Mouse (Mus musculus) forebrain, embryonic 10.5 days (tissue): ENCODE data around the gene Rcl1. TPM values are rescaled to one million over a fixed set of nuclear protein-coding genes. Genes with fewer than 3 reads are reported as not detected.

Experiments used
- DNase-seq: peaks from one replicate; pipeline ENCODE4 v3.0.0-alpha.2; 2017; ENCODE audit warnings: low spot score; ENCODE audit errors: extremely low spot score
- H3K27ac ChIP-seq: fragments of 300-500 bp; sonication (generic); 2 replicates; pipeline ENCODE4 v1.5.1; 2016; ENCODE audit warnings: mild to moderate bottlenecking
- H3K27me3 ChIP-seq: fragments of 300-500 bp; sonication (generic); 2 replicates; pipeline ENCODE4 v1.6.1; 2016; ENCODE audit warnings: mild to moderate bottlenecking; ENCODE audit not compliant: poor library complexity, severe bottlenecking
- H3K36me3 ChIP-seq: fragments of 300-500 bp; sonication (generic); replicated peaks from 2 replicates; pipeline ENCODE4 v1.6.1; 2016; ENCODE audit warnings: mild to moderate bottlenecking, moderate library complexity
- H3K4me1 ChIP-seq: fragments of 300-500 bp; sonication (generic); 2 replicates; pipeline ENCODE4 v1.6.1; 2016
- H3K4me3 ChIP-seq: fragments of 300-500 bp; sonication (generic); 2 replicates; pipeline ENCODE4 v1.5.1; 2016; ENCODE audit warnings: mild to moderate bottlenecking, moderate library complexity
- H3K9me3 ChIP-seq: fragments of 300-500 bp; sonication (generic); 2 replicates; pipeline ENCODE4 v1.6.1; 2016; ENCODE audit warnings: mild to moderate bottlenecking, moderate library complexity
- WGBS: fragments of 180-500 bp; shearing (Covaris S2); methylation state at CpG from one replicate; pipeline ENCODE4 v1.1.7; 2016; 5-methylcytosine and 5-hydroxymethylcytosine counted together
- polyA plus RNA-seq: library from polyadenylated mRNA; unstranded; fragments of >200 nt; fragmentation: Nextera tagmentation; extraction: Ambion mirVana; gene quantifications from 2 replicates; pipeline ENCODE4 v1.2.1, GENCODE M21; 2016

Gene Rcl1
- polyA plus RNA-seq, 1 experiment from 2014 or later: 86.9 TPM

- Histone ChIP-seq H3K27me3 (no peaks in the 10 kb centered on the region), H3K9me3 (no peaks in the 10 kb centered on the region; the same call in 1 of the 2 replicates), H3K36me3 (peaks cover 91% of the 10 kb centered on the region), H3K4me3 (no peak overlapping the region), H3K4me1 (no peaks in the 10 kb centered on the region), H3K27ac (no peak overlapping the region)
- WGBS: 94% methylated on average over 13 of the region's 13 CpGs
- DNase-seq: no peak
Measured at GRCm38 (mm10) chr19:29118196-29118595, 17.0 kb downstream of the Rcl1 start.

- no peak for DNase-seq
- peaks cover 99% of the 10 kb centered on the region for H3K36me3 ChIP-seq
- 95% methylated on average over 6 of the region's 6 CpGs for WGBS
- H3K4me1 ChIP-seq: no peaks in the 10 kb centered on the region
- no peak overlapping the region for H3K27ac ChIP-seq
- H3K4me3 ChIP-seq: no peak overlapping the region
- H3K27me3 ChIP-seq: no peaks in the 10 kb centered on the region
- H3K9me3 ChIP-seq: no peaks in the 10 kb centered on the region
Measured at GRCm38 (mm10) chr19:29120311-29120710, 19.1 kb downstream of the Rcl1 start.

- peaks cover 98% of the 10 kb centered on the region for H3K36me3 ChIP-seq
- H3K4me1 ChIP-seq: no peaks in the 10 kb centered on the region
- no peaks in the 10 kb centered on the region for H3K27me3 ChIP-seq
- no peak overlapping the region for H3K4me3 ChIP-seq
- no peak for DNase-seq
- H3K27ac ChIP-seq: no peak overlapping the region
- WGBS: 93% methylated on average over 9 of the region's 9 CpGs
- H3K9me3 ChIP-seq: no peaks in the 10 kb centered on the region
Measured at GRCm38 (mm10) chr19:29121394-29121793, 20.2 kb downstream of the Rcl1 start.

GRCm38 (mm10) chr19:29124886-29125585, 23.9 kb downstream of the Rcl1 start:
- no peak for DNase-seq
- WGBS: 92% methylated on average over 13 of the region's 13 CpGs
- no peaks in the 10 kb centered on the region for H3K9me3 ChIP-seq
- no peak overlapping the region for H3K27ac ChIP-seq
- 0 out of 2 replicates have a peak, but pooled peaks cover 2% of the 10 kb centered on the region for H3K4me1 ChIP-seq
- H3K4me3 ChIP-seq: no peak overlapping the region
- H3K36me3 ChIP-seq: peaks cover 95% of the 10 kb centered on the region
- no peaks in the 10 kb centered on the region for H3K27me3 ChIP-seq

GRCm38 (mm10) chr19:29126347-29127015, 25.3 kb downstream of the Rcl1 start:
- DNase-seq: no peak
- H3K4me3 ChIP-seq: no peak overlapping the region
- H3K9me3 ChIP-seq: no peaks in the 10 kb centered on the region
- peaks cover 95% of the 10 kb centered on the region for H3K36me3 ChIP-seq
- WGBS: 93% methylated on average over 12 of the region's 12 CpGs
- H3K27me3 ChIP-seq: no peaks in the 10 kb centered on the region
- H3K4me1 ChIP-seq: 0 out of 2 replicates have a peak, but pooled peaks cover 2% of the 10 kb centered on the region
- no peak overlapping the region for H3K27ac ChIP-seq

GRCm38 (mm10) chr19:29127331-29127730, 26.2 kb downstream of the Rcl1 start:
- peaks cover 95% of the 10 kb centered on the region for H3K36me3 ChIP-seq
- WGBS: 76% methylated on average over 6 of the region's 6 CpGs
- H3K27ac ChIP-seq: no peak overlapping the region

GRCm38 (mm10) chr19:29128217-29128616, 27.0 kb downstream of the Rcl1 start:
- no peak overlapping the region for H3K27ac ChIP-seq
- H3K4me3 ChIP-seq: no peak overlapping the region
- 91% methylated on average over 6 of the region's 6 CpGs for WGBS
- no peaks in the 10 kb centered on the region for H3K9me3 ChIP-seq
- DNase-seq: no peak
- H3K36me3 ChIP-seq: peaks cover 95% of the 10 kb centered on the region
- H3K27me3 ChIP-seq: no peaks in the 10 kb centered on the region
- H3K4me1 ChIP-seq: 0 out of 2 replicates have a peak, but pooled peaks cover 2% of the 10 kb centered on the region

More at GRCm38 (mm10) chr19:29127331-29127730, 26.2 kb downstream of the Rcl1 start:
- H3K4me3 ChIP-seq: no peak overlapping the region
- no peak for DNase-seq
- H3K27me3 ChIP-seq: no peaks in the 10 kb centered on the region
- H3K9me3 ChIP-seq: no peaks in the 10 kb centered on the region
- H3K4me1 ChIP-seq: 0 out of 2 replicates have a peak, but pooled peaks cover 2% of the 10 kb centered on the region

GRCm38 (mm10) chr19:29129551-29129950, 28.4 kb downstream of the Rcl1 start:
- WGBS: 96% methylated on average over 5 of the region's 5 CpGs
- Histone ChIP-seq H3K4me3 (no peak overlapping the region), H3K4me1 (0 out of 2 replicates have a peak, but pooled peaks cover 2% of the 10 kb centered on the region), H3K27ac (no peak overlapping the region), H3K36me3 (peaks cover 94% of the 10 kb centered on the region), H3K27me3 (no peaks in the 10 kb centered on the region), H3K9me3 (no peaks in the 10 kb centered on the region)
- DNase-seq: no peak

GRCm38 (mm10) chr19:29131171-29131570, 30.0 kb downstream of the Rcl1 start:
- Histone ChIP-seq H3K27ac (no peak overlapping the region), H3K9me3 (no peaks in the 10 kb centered on the region), H3K4me3 (no peak overlapping the region), H3K4me1 (0 out of 2 replicates have a peak, but pooled peaks cover 2% of the 10 kb centered on the region), H3K27me3 (no peaks in the 10 kb centered on the region), H3K36me3 (peaks cover 93% of the 10 kb centered on the region)
- no peak for DNase-seq
- 92% methylated on average over 4 of the region's 4 CpGs for WGBS

- no peak for DNase-seq
- Histone ChIP-seq H3K4me1 (no peaks in the 10 kb centered on the region), H3K27ac (no peak overlapping the region), H3K4me3 (no peak overlapping the region), H3K36me3 (peaks cover 91% of the 10 kb centered on the region), H3K9me3 (no peaks in the 10 kb centered on the region), H3K27me3 (no peaks in the 10 kb centered on the region)
- WGBS: 91% methylated on average over 11 of the region's 11 CpGs
Measured at GRCm38 (mm10) chr19:29134293-29134692, 33.1 kb downstream of the Rcl1 start.

- Histone ChIP-seq H3K27ac (no peak overlapping the region), H3K9me3 (no peaks in the 10 kb centered on the region), H3K4me1 (no peaks in the 10 kb centered on the region), H3K36me3 (peaks cover 89% of the 10 kb centered on the region), H3K4me3 (no peak overlapping the region), H3K27me3 (no peaks in the 10 kb centered on the region)
- WGBS: 92% methylated on average over 11 of the region's 11 CpGs
- no peak for DNase-seq
Measured at GRCm38 (mm10) chr19:29135172-29135736, 34.1 kb downstream of the Rcl1 start.

- WGBS: 88% methylated on average over 10 of the region's 10 CpGs
- Histone ChIP-seq H3K36me3 (peaks cover 72% of the 10 kb centered on the region), H3K27me3 (no peaks in the 10 kb centered on the region), H3K27ac (no peak overlapping the region), H3K4me1 (no peaks in the 10 kb centered on the region), H3K9me3 (no peaks in the 10 kb centered on the region), H3K4me3 (no peak overlapping the region)
- no peak for DNase-seq
Measured at GRCm38 (mm10) chr19:29138546-29139270, 37.5 kb downstream of the Rcl1 start.
